Mouse (Mus musculus) heart, embryonic 10.5 days (tissue): ENCODE results near the gene I0C0044D17Rik. TPM values are rescaled to one million over a fixed set of nuclear protein-coding genes. Genes with fewer than 3 reads are reported as not detected.
"Not testable (repeated sequence)": the region's sequence is repeated elsewhere in the genome, so short reads cannot be mapped to it uniquely, and the experiment has no call there.

Experiments
- DNase-seq: peaks from one replicate; pipeline ENCODE4 v3.0.0-alpha.2; 2017; ENCODE audit warnings: low spot score
- H3K27ac ChIP-seq: fragments of 300-500 bp; sonication (generic); 2 replicates; pipeline ENCODE4 v1.5.1; 2016; ENCODE audit warnings: mild to moderate bottlenecking
- H3K27me3 ChIP-seq: fragments of 300-500 bp; sonication (generic); 2 replicates; pipeline ENCODE4 v1.6.1; 2016; ENCODE audit warnings: mild to moderate bottlenecking; ENCODE audit not compliant: poor library complexity, insufficient read depth, severe bottlenecking
- H3K36me3 ChIP-seq: fragments of 300-500 bp; sonication (generic); 2 replicates; pipeline ENCODE4 v1.6.1; 2016; ENCODE audit warnings: mild to moderate bottlenecking, moderate library complexity
- H3K4me1 ChIP-seq: fragments of 300-500 bp; sonication (generic); 2 replicates; pipeline ENCODE4 v1.6.1; 2016; ENCODE audit warnings: mild to moderate bottlenecking
- H3K4me3 ChIP-seq: fragments of 300-500 bp; sonication (generic); 2 replicates; pipeline ENCODE4 v1.5.1; 2016; ENCODE audit warnings: mild to moderate bottlenecking, moderate library complexity
- H3K9me3 ChIP-seq: fragments of 300-500 bp; sonication (generic); 2 replicates; pipeline ENCODE4 v1.6.1; 2016; ENCODE audit warnings: mild to moderate bottlenecking, moderate library complexity
- WGBS: fragments of 180-500 bp; shearing (Covaris S2); methylation state at CpG from one replicate; pipeline ENCODE4 v1.1.7; 2016; 5-methylcytosine and 5-hydroxymethylcytosine counted together
- polyA plus RNA-seq: library from polyadenylated mRNA; unstranded; fragments of >200 nt; fragmentation: Nextera tagmentation; extraction: Ambion mirVana; gene quantifications from 2 replicates; pipeline ENCODE4 v1.2.1, GENCODE M21; 2016

Gene I0C0044D17Rik
- not detected in 2 replicates for polyA plus RNA-seq

- not testable (repeated sequence) for DNase-seq, H3K27ac ChIP-seq, H3K4me1 ChIP-seq, H3K36me3 ChIP-seq, H3K4me3 ChIP-seq, H3K9me3 ChIP-seq
- WGBS, result 83% methylated on average over 1 of the region's 1 CpGs
- H3K27me3 ChIP-seq, result peaks cover 16% of the 10 kb centered on the region
Measured at GRCm38 (mm10) chr4:98823740-98824139, at the start of gene I0C0044D17Rik. TSS of gene I0C0044D17Rik (minus strand) at chr4:98823840.

GRCm38 (mm10) chr4:98865386-98866237 lies 42.0 kb upstream of the I0C0044D17Rik start:
- no peak for DNase-seq
- 87% methylated on average over 14 of the region's 14 CpGs for WGBS

GRCm38 (mm10) chr4:98864546-98864945 lies 40.9 kb upstream of the I0C0044D17Rik start:
- Histone ChIP-seq H3K9me3 (no peaks in the 10 kb centered on the region), H3K27me3 (no peaks in the 10 kb centered on the region), H3K4me1 (no peaks in the 10 kb centered on the region), H3K36me3 (no peaks in the 10 kb centered on the region), H3K27ac (no peak overlapping the region), H3K4me3 (no peak overlapping the region)
- 71% methylated on average over 3 of the region's 3 CpGs for WGBS
- no peak for DNase-seq

More at GRCm38 (mm10) chr4:98865386-98866237, 42.0 kb upstream of the I0C0044D17Rik start:
- H3K4me1 ChIP-seq, result no peaks in the 10 kb centered on the region
- H3K27me3 ChIP-seq, result no peaks in the 10 kb centered on the region
- no peak overlapping the region for H3K27ac ChIP-seq
- no peaks in the 10 kb centered on the region for H3K9me3 ChIP-seq
- no peak overlapping the region for H3K4me3 ChIP-seq
- no peaks in the 10 kb centered on the region for H3K36me3 ChIP-seq

GRCm38 (mm10) chr4:98864094-98864493 lies 40.5 kb upstream of the I0C0044D17Rik start:
- Histone ChIP-seq H3K4me1 (no peaks in the 10 kb centered on the region), H3K36me3 (no peaks in the 10 kb centered on the region)
- 68% methylated on average over 1 of the region's 2 CpGs for WGBS

GRCm38 (mm10) chr4:98863451-98863850 lies 39.8 kb upstream of the I0C0044D17Rik start:
- WGBS, result 88% methylated on average over 2 of the region's 2 CpGs
- H3K36me3 ChIP-seq, result no peaks in the 10 kb centered on the region
- no peaks in the 10 kb centered on the region for H3K27me3 ChIP-seq
- no peak for DNase-seq
- no peaks in the 10 kb centered on the region for H3K9me3 ChIP-seq
- no peaks in the 10 kb centered on the region for H3K4me1 ChIP-seq
- H3K27ac ChIP-seq, result no peak overlapping the region
- H3K4me3 ChIP-seq, result no peak overlapping the region

More at GRCm38 (mm10) chr4:98864094-98864493, 40.5 kb upstream of the I0C0044D17Rik start:
- no peak for DNase-seq
- Histone ChIP-seq H3K27me3 (no peaks in the 10 kb centered on the region), H3K4me3 (no peak overlapping the region), H3K9me3 (no peaks in the 10 kb centered on the region), H3K27ac (no peak overlapping the region)

GRCm38 (mm10) chr4:98858151-98858855 lies 34.7 kb upstream of the I0C0044D17Rik start:
- Histone ChIP-seq H3K27me3 (no peaks in the 10 kb centered on the region), H3K27ac (no peak overlapping the region), H3K36me3 (no peaks in the 10 kb centered on the region), H3K4me3 (no peak overlapping the region), H3K4me1 (peaks cover 5% of the 10 kb centered on the region), H3K9me3 (no peaks in the 10 kb centered on the region)
- DNase-seq, result no peak
- 73% methylated on average over 4 of the region's 4 CpGs for WGBS

GRCm38 (mm10) chr4:98857037-98857648 lies 33.5 kb upstream of the I0C0044D17Rik start:
- Histone ChIP-seq H3K4me3 (no peak overlapping the region), H3K27ac (peak overlapping the region; percentile 19; the same call in 1 of the 2 replicates), H3K9me3 (no peaks in the 10 kb centered on the region), H3K4me1 (peaks cover 5% of the 10 kb centered on the region), H3K27me3 (no peaks in the 10 kb centered on the region), H3K36me3 (no peaks in the 10 kb centered on the region)
- DNase-seq, result no peak
- WGBS, result 67% methylated on average over 11 of the region's 11 CpGs

- WGBS, result 74% methylated on average over 4 of the region's 4 CpGs
- DNase-seq, result no peak
Measured at GRCm38 (mm10) chr4:98853926-98854325, 30.3 kb upstream of the I0C0044D17Rik start.

GRCm38 (mm10) chr4:98850485-98850884 lies 26.8 kb upstream of the I0C0044D17Rik start:
- H3K9me3 ChIP-seq, H3K27ac ChIP-seq, H3K27me3 ChIP-seq, H3K36me3 ChIP-seq, DNase-seq, H3K4me3 ChIP-seq: not testable (repeated sequence)
- WGBS, result 58% methylated on average over 1 of the region's 1 CpGs
- peaks cover 15% of the 10 kb centered on the region for H3K4me1 ChIP-seq

More at GRCm38 (mm10) chr4:98853926-98854325, 30.3 kb upstream of the I0C0044D17Rik start:
- H3K9me3 ChIP-seq, result no peaks in the 10 kb centered on the region
- no peaks in the 10 kb centered on the region for H3K27me3 ChIP-seq
- no peak overlapping the region for H3K4me3 ChIP-seq
- H3K36me3 ChIP-seq, result no peaks in the 10 kb centered on the region
- peaks cover 5% of the 10 kb centered on the region for H3K4me1 ChIP-seq
- H3K27ac ChIP-seq, result no peak overlapping the region

- Histone ChIP-seq H3K9me3 (no peaks in the 10 kb centered on the region), H3K27ac (no peak overlapping the region), H3K27me3 (no peaks in the 10 kb centered on the region), H3K4me1 (peaks cover 15% of the 10 kb centered on the region), H3K36me3 (no peaks in the 10 kb centered on the region), H3K4me3 (no peak overlapping the region)
- peak; percentile 42 for DNase-seq
- 46% methylated on average over 6 of the region's 6 CpGs for whole genome bisulfite sequencing
Measured at GRCm38 (mm10) chr4:98847120-98847885, 23.7 kb upstream of the I0C0044D17Rik start.

- Histone ChIP-seq H3K4me1 (peaks cover 15% of the 10 kb centered on the region), H3K27ac (no peak overlapping the region), H3K9me3 (no peaks in the 10 kb centered on the region), H3K4me3 (no peak overlapping the region), H3K27me3 (no peaks in the 10 kb centered on the region), H3K36me3 (no peaks in the 10 kb centered on the region)
- no peak for DNase-seq
- 52% methylated on average over 3 of the region's 3 CpGs for WGBS
Measured at GRCm38 (mm10) chr4:98846396-98846795, 22.8 kb upstream of the I0C0044D17Rik start.

- Histone ChIP-seq H3K27me3 (no peaks in the 10 kb centered on the region), H3K4me3 (no peak overlapping the region), H3K9me3 (no peaks in the 10 kb centered on the region), H3K27ac (no peak overlapping the region), H3K36me3 (no peaks in the 10 kb centered on the region), H3K4me1 (peaks cover 16% of the 10 kb centered on the region)
- 68% methylated on average over 8 of the region's 8 CpGs for WGBS
- no peak for DNase-seq
Measured at GRCm38 (mm10) chr4:98845687-98846125, 22.1 kb upstream of the I0C0044D17Rik start.
